Mouse (Mus musculus) lung, embryonic 16.5 days (tissue): ENCODE results near the gene Capn7. TPM values are rescaled to one million over a fixed set of nuclear protein-coding genes. Genes with fewer than 3 reads are reported as not detected.

Experiments used
- polyA plus RNA-seq: library from polyadenylated mRNA; unstranded; fragments of >200 nt; fragmentation: Nextera tagmentation; extraction: Ambion mirVana; gene quantifications from 2 replicates; pipeline ENCODE4 v1.2.1, GENCODE M21; 2015

Gene Capn7
- polyA plus RNA-seq, 1 experiment from 2014 or later = 34.9 TPM

Other genes starting within 250 kb of the Capn7 start
- 79.4 and 82.2 TPM in 2 replicates for gene Smim4, start 207.7 kb upstream of the Capn7 start, polyA plus RNA-seq
- 379 and 414 TPM in 2 replicates for gene Nt5dc2, start 205.6 kb upstream of the Capn7 start, polyA plus RNA-seq
- 48.9 and 52.1 TPM in 2 replicates for gene Stab1, start 168.0 kb upstream of the Capn7 start, polyA plus RNA-seq
- gene Tnnc1, start 128.3 kb upstream of the Capn7 start, polyA plus RNA-seq = 93.6 and 113 TPM in 2 replicates
- gene Nisch, start 119.7 kb upstream of the Capn7 start, polyA plus RNA-seq = 377 and 397 TPM in 2 replicates
- gene Sema3g, start 118.8 kb upstream of the Capn7 start, polyA plus RNA-seq = 2.3 and 2.7 TPM in 2 replicates
- 13.5 TPM in 2 replicates for gene Phf7, start 85.3 kb upstream of the Capn7 start, polyA plus RNA-seq
- gene Bap1, start 85.2 kb upstream of the Capn7 start, polyA plus RNA-seq = 79.8 and 82.2 TPM in 2 replicates
- gene Dnah1, start 12.7 kb upstream of the Capn7 start, polyA plus RNA-seq = 2.5 and 2.7 TPM in 2 replicates
- 26.1 and 27.3 TPM in 2 replicates for gene Sh3bp5, start 99.4 kb downstream of the Capn7 start, polyA plus RNA-seq
- gene Eaf1, start 157.8 kb downstream of the Capn7 start, polyA plus RNA-seq = 21.0 and 21.3 TPM in 2 replicates
- 50.3 and 54.3 TPM in 2 replicates for gene Mettl6, start 158.4 kb downstream of the Capn7 start, polyA plus RNA-seq